Mouse (Mus musculus): ENCODE results near the gene Gm10337. TPM values are rescaled to one million over a fixed set of nuclear protein-coding genes. Genes with fewer than 3 reads are reported as not detected.

The Gm10337 gene
- total RNA-seq (2017) = not detected in 2 replicates

DNA sequence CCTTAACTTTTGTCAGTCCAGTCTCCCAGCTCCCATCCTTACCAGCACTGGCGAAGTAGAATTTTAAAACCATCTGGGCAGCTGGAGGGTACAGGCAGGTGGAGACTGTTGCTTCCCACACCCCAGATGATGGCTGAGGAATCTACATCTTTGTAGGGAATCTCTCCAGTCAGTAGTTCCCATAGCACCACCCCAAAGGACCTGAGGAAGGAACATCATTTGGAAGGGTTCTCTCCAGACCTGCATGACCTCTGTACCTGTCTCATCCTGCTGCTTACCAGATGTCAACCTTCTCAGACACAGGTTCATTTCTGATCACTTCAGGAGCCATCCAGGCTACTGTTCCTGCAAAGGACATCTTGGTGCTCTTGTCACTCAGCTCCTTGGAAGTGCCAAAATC is at the start of gene Gm10337:
Gene Gm10337 (plus strand): TSS at position 276 of the 400 bp plus-strand sequence.
- no peak for ATAC-seq (ENCODE audit: extremely low read depth, insufficient number of reproducible peaks, low FRiP score, poor library complexity, severe bottlenecking)

- ATAC-seq (ENCODE audit: extremely low read depth, insufficient number of reproducible peaks, low FRiP score, poor library complexity, severe bottlenecking) = no peak
Measured at GRCm38 (mm10) chr15:102455993-102456392, 47.5 kb upstream of the Gm10337 start.

- no peak for ATAC-seq (ENCODE audit: extremely low read depth, insufficient number of reproducible peaks, low FRiP score, poor library complexity, severe bottlenecking)
Measured at GRCm38 (mm10) chr15:102458050-102458736, 45.3 kb upstream of the Gm10337 start.

GRCm38 (mm10) chr15:102458904-102459317 is 44.6 kb upstream of the Gm10337 start, which contains the start of gene Prr13:
Gene Prr13 (plus strand): TSS chr15:102459028.
- ATAC-seq (ENCODE audit: extremely low read depth, insufficient number of reproducible peaks, low FRiP score, poor library complexity, severe bottlenecking) = peak; percentile 92

- no peak for ATAC-seq (ENCODE audit: extremely low read depth, insufficient number of reproducible peaks, low FRiP score, poor library complexity, severe bottlenecking)
Measured at GRCm38 (mm10) chr15:102459381-102459780, 44.1 kb upstream of the Gm10337 start.

DNA sequence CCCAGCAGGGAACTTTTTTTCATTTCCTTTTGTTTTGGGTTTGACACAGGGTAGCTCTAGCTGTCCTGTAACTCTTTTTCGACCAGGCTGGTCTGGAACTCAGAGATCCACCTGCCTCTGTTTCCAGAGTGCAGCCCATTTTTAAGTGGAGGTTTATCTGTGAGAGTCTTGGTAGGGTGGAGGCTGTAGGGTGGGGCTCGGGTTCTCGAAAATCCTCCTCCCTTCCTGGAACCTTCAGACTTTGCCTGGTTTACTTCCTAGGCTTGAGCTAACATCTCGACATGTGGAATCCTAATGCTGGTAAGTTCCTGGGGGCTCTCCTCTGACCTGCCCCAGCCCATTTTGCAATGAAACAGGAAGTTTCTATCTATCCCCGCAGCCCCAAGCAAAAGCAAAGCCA is 43.7 kb upstream of the Gm10337 start:
- no peak for ATAC-seq (ENCODE audit: extremely low read depth, insufficient number of reproducible peaks, low FRiP score, poor library complexity, severe bottlenecking)

GRCm38 (mm10) chr15:102460409-102460808 is 43.1 kb upstream of the Gm10337 start:
- ATAC-seq (ENCODE audit: extremely low read depth, insufficient number of reproducible peaks, low FRiP score, poor library complexity, severe bottlenecking) = no peak

DNA sequence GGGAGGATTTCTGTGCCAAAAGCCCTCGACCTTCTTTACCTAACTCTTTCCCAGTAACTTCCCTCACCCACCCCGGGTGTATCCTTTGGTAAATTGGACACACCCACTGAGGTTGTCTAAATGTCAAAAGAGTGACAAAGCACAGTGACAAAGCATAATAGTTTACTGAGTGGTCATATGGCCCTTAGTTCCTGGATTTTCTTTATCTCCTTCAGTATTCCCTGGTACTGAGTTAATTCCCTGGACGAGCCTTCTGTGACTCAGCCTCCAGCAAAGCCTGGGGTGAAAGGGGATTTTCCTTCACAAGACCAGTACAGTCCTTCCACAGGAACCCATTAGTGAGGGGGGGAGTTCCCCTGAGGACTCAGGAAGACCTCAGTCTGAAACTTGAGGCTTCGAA is 42.6 kb upstream of the Gm10337 start:
- no peak for ATAC-seq (ENCODE audit: extremely low read depth, insufficient number of reproducible peaks, low FRiP score, poor library complexity, severe bottlenecking)

- no peak for ATAC-seq (ENCODE audit: extremely low read depth, insufficient number of reproducible peaks, low FRiP score, poor library complexity, severe bottlenecking)
Measured at GRCm38 (mm10) chr15:102461430-102462075, 42.0 kb upstream of the Gm10337 start.

GRCm38 (mm10) chr15:102463666-102464065 is 39.9 kb upstream of the Gm10337 start:
- ATAC-seq (ENCODE audit: extremely low read depth, insufficient number of reproducible peaks, low FRiP score, poor library complexity, severe bottlenecking) = 0 out of 2 replicates have a peak, but pooled peaks have one; percentile 23

DNA sequence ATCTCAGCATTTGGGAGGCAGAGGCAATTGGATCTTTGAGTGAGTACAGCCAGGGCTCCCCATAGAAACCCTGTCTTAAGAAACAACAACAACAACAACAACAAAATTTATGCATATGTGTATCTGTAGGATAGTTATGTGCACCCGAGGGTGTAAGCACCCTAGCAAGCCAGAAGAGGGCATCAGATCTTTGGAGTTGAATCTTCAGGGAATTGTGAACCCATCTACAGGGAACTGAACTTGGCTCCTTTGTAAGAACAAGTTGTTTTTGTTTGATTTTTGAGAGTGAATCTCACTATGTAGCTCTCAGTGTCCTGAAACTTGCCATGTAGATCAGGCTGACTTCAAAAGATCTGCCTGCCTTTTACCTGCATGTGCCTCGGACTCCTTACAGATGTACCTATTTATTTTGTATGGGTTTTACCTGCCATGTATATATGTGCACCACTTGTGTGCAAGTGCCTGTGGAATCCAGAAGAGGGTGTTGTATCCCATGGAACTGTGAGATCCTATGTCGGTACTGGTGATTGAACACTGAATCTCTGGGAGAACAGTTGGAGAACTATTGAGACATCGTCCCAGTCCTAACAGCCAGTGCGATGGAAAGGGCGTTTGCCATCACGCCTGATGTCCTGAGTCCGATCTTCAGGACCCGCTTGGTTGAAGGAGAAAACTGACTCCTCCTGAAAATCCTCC is 34.7 kb upstream of the Gm10337 start:
- ATAC-seq (ENCODE audit: extremely low read depth, insufficient number of reproducible peaks, low FRiP score, poor library complexity, severe bottlenecking) = no peak

GRCm38 (mm10) chr15:102470183-102470604 is 33.3 kb upstream of the Gm10337 start, which contains the start of gene Pcbp2:
Gene Pcbp2 (plus strand): TSS chr15:102470539.
- ATAC-seq (ENCODE audit: extremely low read depth, insufficient number of reproducible peaks, low FRiP score, poor library complexity, severe bottlenecking) = peak; percentile 98

- ATAC-seq (ENCODE audit: extremely low read depth, insufficient number of reproducible peaks, low FRiP score, poor library complexity, severe bottlenecking) = peak; percentile 34; the same call in 1 of the 2 replicates
Measured at GRCm38 (mm10) chr15:102470605-102471294, 32.8 kb upstream of the Gm10337 start.

GRCm38 (mm10) chr15:102471295-102471645 is 32.3 kb upstream of the Gm10337 start:
- no peak for ATAC-seq (ENCODE audit: extremely low read depth, insufficient number of reproducible peaks, low FRiP score, poor library complexity, severe bottlenecking)

DNA sequence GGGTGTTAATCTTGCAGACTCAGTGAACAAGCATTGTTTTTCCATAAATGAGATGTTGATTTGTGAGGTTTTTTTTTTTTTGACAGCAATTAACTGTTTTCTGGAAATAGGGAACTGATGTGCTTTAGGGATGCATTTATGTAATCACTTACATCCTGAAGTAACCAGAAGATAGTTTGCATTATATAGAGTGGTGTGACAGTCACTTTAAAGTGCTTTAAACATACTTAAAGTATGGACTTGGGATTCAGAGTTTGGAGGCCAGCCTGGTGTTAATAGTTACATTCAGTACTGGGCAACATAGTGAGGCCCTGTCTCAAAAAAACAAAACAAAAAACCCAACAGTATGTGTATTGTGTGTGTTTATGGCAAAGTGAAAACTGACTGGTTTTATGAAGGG is 31.8 kb upstream of the Gm10337 start:
- ATAC-seq (ENCODE audit: extremely low read depth, insufficient number of reproducible peaks, low FRiP score, poor library complexity, severe bottlenecking) = no peak

DNA sequence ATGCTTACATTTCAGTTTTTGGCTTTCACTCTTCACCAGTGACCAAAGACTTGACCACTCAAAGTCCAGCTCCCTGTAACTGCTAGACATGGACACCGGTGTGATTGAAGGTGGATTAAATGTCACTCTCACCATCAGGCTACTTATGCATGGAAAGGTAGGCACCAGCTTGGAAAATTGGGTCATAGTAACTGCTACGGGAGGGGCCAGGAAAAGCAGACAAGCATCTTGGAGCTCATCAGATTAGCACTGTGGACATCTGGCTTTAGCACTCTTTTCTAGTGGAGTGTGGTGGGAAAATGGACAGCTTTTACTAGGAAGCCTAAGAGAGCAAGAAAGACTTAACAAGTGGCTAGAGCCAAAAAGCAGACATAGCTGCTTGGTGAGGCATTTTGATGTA is 30.3 kb upstream of the Gm10337 start:
- ATAC-seq (ENCODE audit: extremely low read depth, insufficient number of reproducible peaks, low FRiP score, poor library complexity, severe bottlenecking) = no peak

DNA sequence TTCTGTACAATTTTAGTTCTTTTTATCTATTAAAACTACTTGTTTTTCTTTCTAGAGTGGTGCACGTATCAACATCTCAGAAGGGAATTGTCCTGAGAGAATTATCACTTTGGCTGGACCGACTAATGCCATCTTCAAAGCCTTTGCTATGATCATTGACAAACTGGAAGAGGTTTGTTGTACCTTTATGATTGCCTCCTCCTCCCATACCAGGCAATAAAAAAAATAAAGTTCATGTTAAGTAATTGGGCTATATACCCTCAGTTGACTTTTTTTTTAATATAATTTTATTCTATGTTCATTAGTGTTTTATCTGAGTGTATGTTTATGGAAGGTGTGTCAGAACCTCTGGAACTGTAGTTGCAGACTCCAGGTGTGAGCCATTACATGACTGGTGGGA is 29.0 kb upstream of the Gm10337 start:
- ATAC-seq (ENCODE audit: extremely low read depth, insufficient number of reproducible peaks, low FRiP score, poor library complexity, severe bottlenecking) = no peak

DNA sequence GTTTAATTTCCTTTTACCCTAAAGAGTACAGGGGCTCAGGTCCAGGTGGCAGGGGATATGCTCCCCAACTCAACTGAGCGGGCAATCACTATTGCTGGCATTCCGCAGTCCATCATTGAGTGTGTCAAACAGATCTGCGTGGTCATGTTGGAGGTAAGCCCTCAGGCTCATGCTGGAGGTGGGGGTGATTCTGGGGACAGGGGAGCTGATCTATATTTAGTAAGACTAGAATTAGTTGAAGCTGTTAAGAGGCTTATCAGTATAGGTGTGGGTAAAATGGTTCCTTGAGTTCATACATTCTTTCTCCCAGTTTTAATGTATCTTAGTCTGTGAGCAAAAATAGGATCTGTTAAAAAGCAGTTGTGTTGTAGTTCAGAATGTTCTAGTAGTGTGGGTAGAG is 20.4 kb upstream of the Gm10337 start:
- ATAC-seq (ENCODE audit: extremely low read depth, insufficient number of reproducible peaks, low FRiP score, poor library complexity, severe bottlenecking) = no peak

GRCm38 (mm10) chr15:102485853-102486252 is 17.7 kb upstream of the Gm10337 start:
- ATAC-seq (ENCODE audit: extremely low read depth, insufficient number of reproducible peaks, low FRiP score, poor library complexity, severe bottlenecking) = no peak
